Mouse (Mus musculus) gastrocnemius, postnatal 10 days (tissue): ENCODE results near the gene Stpg2. TPM values are rescaled to one million over a fixed set of nuclear protein-coding genes. Genes with fewer than 3 reads are reported as not detected.
"Not testable (repeated sequence)": the region's sequence is repeated elsewhere in the genome, so short reads cannot be mapped to it uniquely, and the experiment has no call there.

Experiments
- DNase-seq: peaks from one replicate; pipeline ENCODE4 v3.0.0; 2021; ENCODE audit warnings: mixed read lengths
- total RNA-seq, 2 experiments: library from RNA; stranded (reverse); gene quantifications; 2 replicates each; pipeline ENCODE4 v1.2.3; 2021

The Stpg2 gene
- total RNA-seq, 2 experiments from 2014 or later = not detected

GRCm38 (mm10) chr3:139442170-139442569, 236.7 kb downstream of the Stpg2 start:
- no peak for DNase-seq

GRCm38 (mm10) chr3:139495939-139496338, 290.4 kb downstream of the Stpg2 start:
- no peak for DNase-seq

GRCm38 (mm10) chr3:139502216-139502615, 296.7 kb downstream of the Stpg2 start:
- DNase-seq = no peak

- no peak for DNase-seq
Measured at GRCm38 (mm10) chr3:139509275-139509985, 303.9 kb downstream of the Stpg2 start.

- no peak for DNase-seq
Measured at GRCm38 (mm10) chr3:139578496-139578895, 373.0 kb downstream of the Stpg2 start.

GRCm38 (mm10) chr3:139581298-139581697, 375.8 kb downstream of the Stpg2 start:
- no peak for DNase-seq

GRCm38 (mm10) chr3:139599508-139599907, 394.0 kb downstream of the Stpg2 start:
- no peak for DNase-seq

GRCm38 (mm10) chr3:139608267-139608666, 402.8 kb downstream of the Stpg2 start:
- not testable (repeated sequence) for DNase-seq

- DNase-seq = no peak
Measured at GRCm38 (mm10) chr3:139614641-139615040, 409.1 kb downstream of the Stpg2 start.

GRCm38 (mm10) chr3:139615791-139616190, 410.3 kb downstream of the Stpg2 start:
- DNase-seq = no peak

GRCm38 (mm10) chr3:139637887-139638286, 432.4 kb downstream of the Stpg2 start:
- DNase-seq = no peak

GRCm38 (mm10) chr3:139651505-139651904, 446.0 kb downstream of the Stpg2 start:
- no peak for DNase-seq

GRCm38 (mm10) chr3:139659416-139659815, 453.9 kb downstream of the Stpg2 start:
- DNase-seq = no peak

- no peak for DNase-seq
Measured at GRCm38 (mm10) chr3:139662241-139662640, 456.7 kb downstream of the Stpg2 start.

GRCm38 (mm10) chr3:139663712-139664245, 458.3 kb downstream of the Stpg2 start:
- DNase-seq = no peak

GRCm38 (mm10) chr3:139665047-139665446, 459.6 kb downstream of the Stpg2 start:
- DNase-seq = no peak

- DNase-seq = no peak
Measured at GRCm38 (mm10) chr3:139676192-139676591, 470.7 kb downstream of the Stpg2 start.

- DNase-seq = no peak
Measured at GRCm38 (mm10) chr3:139676723-139677122, 471.2 kb downstream of the Stpg2 start.

- DNase-seq = not testable (repeated sequence)
Measured at GRCm38 (mm10) chr3:139704238-139704637, 498.7 kb downstream of the Stpg2 start.

GRCm38 (mm10) chr3:139707396-139707795, 501.9 kb downstream of the Stpg2 start:
- DNase-seq = not testable (repeated sequence)

GRCm38 (mm10) chr3:139709794-139710193, 504.3 kb downstream of the Stpg2 start:
- no peak for DNase-seq

GRCm38 (mm10) chr3:139728751-139729150, 523.3 kb downstream of the Stpg2 start:
- no peak for DNase-seq

GRCm38 (mm10) chr3:139729248-139729647, 523.8 kb downstream of the Stpg2 start:
- no peak for DNase-seq

- no peak for DNase-seq
Measured at GRCm38 (mm10) chr3:139733156-139733555, 527.7 kb downstream of the Stpg2 start.
